Mouse (Mus musculus): ENCODE measurements around the gene Nt5c. TPM values are rescaled to one million over a fixed set of nuclear protein-coding genes. Genes with fewer than 3 reads are reported as not detected.

Nt5c gene
- total and polyA plus RNA-seq, 3 experiments = 99.3 to 102 TPM; not detected in 1

DNA sequence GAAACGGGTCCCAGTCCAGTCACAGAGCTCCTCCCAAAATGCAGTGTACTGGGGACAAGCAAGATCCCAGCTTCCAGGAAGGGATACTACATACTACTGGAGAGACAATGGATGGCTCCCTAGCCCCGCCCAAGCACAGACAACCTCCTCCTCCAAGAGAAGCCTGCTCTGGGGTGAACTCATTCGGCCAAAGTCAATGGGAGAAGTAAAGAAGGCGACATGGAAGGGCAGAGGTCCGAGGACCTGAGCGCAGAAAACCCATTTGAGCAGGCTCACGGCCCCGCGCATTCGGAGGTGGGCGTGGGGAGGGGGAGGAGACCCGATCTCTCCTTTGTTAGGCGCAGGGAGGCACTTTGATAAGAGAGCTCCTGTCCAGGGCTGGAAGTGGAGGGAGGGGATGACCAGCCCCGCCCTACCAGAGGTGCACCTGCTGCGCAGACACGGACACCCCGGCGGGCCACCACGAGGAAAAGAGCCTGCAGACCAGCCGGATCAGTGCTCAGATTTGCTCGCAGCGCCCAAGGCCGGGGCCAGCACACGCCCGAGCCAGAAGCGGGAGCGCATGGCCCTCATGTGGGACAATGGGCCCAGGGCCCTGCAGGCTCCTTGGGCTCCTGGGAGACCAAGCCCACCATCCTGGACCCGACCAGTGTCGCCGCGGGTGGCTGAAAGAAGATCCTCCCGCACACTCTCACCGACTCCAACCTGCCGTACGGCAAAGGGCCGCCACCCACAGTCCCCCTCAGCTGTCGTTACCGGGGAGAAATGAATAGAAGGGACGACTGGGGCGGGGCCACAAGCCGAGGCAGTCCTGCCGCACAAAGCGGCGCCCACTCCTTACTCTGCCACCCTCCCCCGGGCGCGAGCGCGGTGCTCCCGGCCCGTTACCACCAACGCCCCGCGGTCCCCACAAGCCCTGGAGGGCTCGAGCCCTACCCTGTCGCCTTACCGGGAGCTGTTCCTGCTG lies 21.9 kb upstream of the Nt5c start:
- H3K27ac ChIP-seq (ENCODE audit: control insufficient read depth, low read depth, low read length) = peak overlapping the region; percentile 86
- H3K27me3 ChIP-seq (ENCODE audit: control insufficient read depth in 1 of 2, insufficient read depth in 2 of 2, low read length in 2 of 2) = no peaks in the 10 kb centered on the region
- H3K4me3 ChIP-seq (ENCODE audit: control insufficient read depth in 1 of 2, insufficient read depth in 1 of 2, low read depth in 2 of 2, low read length in 2 of 2) = peak overlapping the region; percentile 78 to 96
- peak overlapping the region; percentile 96 for H3K9ac ChIP-seq (ENCODE audit: control insufficient read depth, low read depth, low read length, poor library complexity, severe bottlenecking)
- TF ChIP-seq MAZ (IDR thresholded peaks at IDR 0.05; ENCODE audit: low read depth, low read length) (peak; percentile 44; the same call in 1 of the 2 replicates), MYB (IDR thresholded peaks at IDR 0.05; ENCODE audit: low read depth, low read length) (no peak), HCFC1 (IDR thresholded peaks at IDR 0.05; ENCODE audit: low read depth, low read length) (no peak), KAT2A (conservative IDR thresholded peaks at IDR 0.05; ENCODE audit: low read depth, low read length) (no peak), BHLHE40 (IDR thresholded peaks at IDR 0.05; ENCODE audit: borderline replicate concordance, low read depth, low read length) (no peak), MAX (IDR thresholded peaks at IDR 0.05; ENCODE audit: low read length) (peak; percentile 37; the same call in 1 of the 2 replicates), NRF1 (IDR thresholded peaks at IDR 0.05; ENCODE audit: insufficient read depth, low read depth, low read length, poor library complexity, severe bottlenecking) (peak; percentile 33; the same call in 1 of the 2 replicates), POLR2AphosphoS2 (IDR thresholded peaks at IDR 0.05; ENCODE audit: low read length) (peak; percentile 14; the same call in 1 of the 2 replicates), ZC3H11A (IDR thresholded peaks at IDR 0.05; ENCODE audit: low read depth, low read length) (no peak)
- no peaks in the 10 kb centered on the region for H3K9me3 ChIP-seq (replicated peaks; ENCODE audit: insufficient read depth, low read length)
- DNase-seq (ENCODE audit: low read depth, low spot score) = peak; percentile 72
- H3K36me3 ChIP-seq (ENCODE audit: control insufficient read depth in 1 of 2, insufficient read depth in 2 of 2, low read length in 2 of 2) = peaks cover 4 to 38% of the 10 kb centered on the region in 2 experiments; a peak in 3 of 4 replicates
- H3K4me1 ChIP-seq (ENCODE audit: control insufficient read depth in 1 of 2, insufficient read depth in 2 of 2, low read length in 2 of 2) = peaks cover 29 to 40% of the 10 kb centered on the region in 2 experiments
- H3K79me2 ChIP-seq (ENCODE audit: control insufficient read depth, insufficient read depth, low read length, poor library complexity) = peaks cover 55% of the 10 kb centered on the region

DNA sequence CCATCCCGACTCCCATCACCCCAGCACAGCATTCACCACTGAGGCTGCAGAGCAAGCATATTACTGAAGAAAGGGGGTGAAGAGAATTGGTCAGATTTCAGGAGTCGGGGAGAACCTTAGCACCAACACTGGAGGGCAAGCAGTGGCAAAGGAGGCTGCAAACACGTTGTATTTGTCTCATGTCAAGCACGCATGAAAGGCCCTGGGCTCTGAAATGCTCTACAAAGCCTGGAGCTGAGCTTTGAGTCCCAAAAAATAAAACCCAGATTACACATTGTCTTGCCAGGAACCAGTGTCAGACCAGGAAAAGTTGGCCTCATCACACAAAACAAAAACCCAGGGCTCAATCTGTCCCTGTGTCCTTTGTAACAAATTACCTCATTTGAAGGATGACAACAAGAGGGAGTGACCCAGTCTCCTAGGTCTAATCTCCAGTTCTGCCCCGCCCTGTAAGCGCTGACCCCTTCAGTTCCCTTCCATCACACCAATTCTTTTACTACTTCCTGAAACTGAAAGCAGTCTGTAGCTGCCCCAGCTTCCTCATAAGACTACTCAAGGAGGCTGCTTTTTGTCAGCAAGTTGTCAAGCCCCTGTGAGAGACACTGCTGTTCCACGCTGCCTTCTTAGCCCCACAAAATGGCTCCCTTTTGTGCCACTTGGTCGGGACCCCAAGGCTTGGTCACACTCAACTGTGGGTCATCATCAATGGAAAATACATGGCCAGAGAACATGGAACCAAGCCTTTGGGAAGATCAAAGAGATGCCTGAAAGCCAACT lies 20.9 kb upstream of the Nt5c start:
- Histone ChIP-seq H3K4me1 (ENCODE audit: control insufficient read depth in 1 of 2, insufficient read depth in 2 of 2, low read length in 2 of 2) (peaks cover 37 to 49% of the 10 kb centered on the region in 2 experiments), H3K4me3 (ENCODE audit: control insufficient read depth in 1 of 2, insufficient read depth in 1 of 2, low read depth in 2 of 2, low read length in 2 of 2) (peak overlapping the region; percentile 78 to 96), H3K27ac (ENCODE audit: control insufficient read depth, low read depth, low read length) (peak overlapping the region; percentile 86), H3K9ac (ENCODE audit: control insufficient read depth, low read depth, low read length, poor library complexity, severe bottlenecking) (peak overlapping the region; percentile 96), H3K79me2 (ENCODE audit: control insufficient read depth, insufficient read depth, low read length, poor library complexity) (peaks cover 64% of the 10 kb centered on the region), H3K36me3 (ENCODE audit: control insufficient read depth in 1 of 2, insufficient read depth in 2 of 2, low read length in 2 of 2) (peaks cover 4 to 47% of the 10 kb centered on the region in 2 experiments; a peak in 3 of 4 replicates), H3K27me3 (ENCODE audit: control insufficient read depth in 1 of 2, insufficient read depth in 2 of 2, low read length in 2 of 2) (no peaks in the 10 kb centered on the region), H3K9me3 (replicated peaks; ENCODE audit: insufficient read depth, low read length) (no peaks in the 10 kb centered on the region)
- peak; percentile 93 for DNase-seq (ENCODE audit: low read depth, low spot score)
- TF ChIP-seq HCFC1 (IDR thresholded peaks at IDR 0.05; ENCODE audit: low read depth, low read length) (peak; percentile 67; the same call in 1 of the 2 replicates), ELF1 (IDR thresholded peaks at IDR 0.05; ENCODE audit: low read depth, low read length) (peak; percentile 82), USF1 (IDR thresholded peaks at IDR 0.05; ENCODE audit: low read depth, low read length) (no peak), CHD2 (IDR thresholded peaks at IDR 0.05; ENCODE audit: low read length) (no peak), MAZ (IDR thresholded peaks at IDR 0.05; ENCODE audit: low read depth, low read length) (peak; percentile 65; the same call in 1 of the 2 replicates), MYC (IDR thresholded peaks at IDR 0.05; ENCODE audit: low read depth, low read length) (no peak), ZMIZ1 (IDR thresholded peaks at IDR 0.05; ENCODE audit: low read depth, low read length) (no peak), MAFK (IDR thresholded peaks at IDR 0.05; ENCODE audit: borderline replicate concordance, low read depth, low read length) (0 out of 2 replicates have a peak, but pooled peaks have one; percentile 13), MAX (IDR thresholded peaks at IDR 0.05; ENCODE audit: low read length) (peak; percentile 75), MXI1 (IDR thresholded peaks at IDR 0.05; ENCODE audit: low read depth, low read length) (peak; percentile 90), RAD21 (IDR thresholded peaks at IDR 0.05; ENCODE audit: low read depth, low read length) (no peak), TBP (IDR thresholded peaks at IDR 0.05; ENCODE audit: low read depth, low read length) (peak; percentile 81), ETS1 (IDR thresholded peaks at IDR 0.05; ENCODE audit: low read depth, low read length) (peak; percentile 71; the same call in 1 of the 2 replicates), POLR2AphosphoS5 (IDR thresholded peaks at IDR 0.05; ENCODE audit: borderline replicate concordance, low read depth, low read length) (no peak), CHD1 (IDR thresholded peaks at IDR 0.05; ENCODE audit: low read depth, low read length) (no peak; the same call in 1 of the 2 replicates), SMC3 (IDR thresholded peaks at IDR 0.05; ENCODE audit: low read depth, low read length) (no peak; the same call in 1 of the 2 replicates), ZC3H11A (IDR thresholded peaks at IDR 0.05; ENCODE audit: low read depth, low read length) (no peak), TCF12 (IDR thresholded peaks at IDR 0.05; ENCODE audit: low read depth, low read length) (peak; percentile 61), POLR2A (IDR thresholded peaks at IDR 0.05; ENCODE audit: control insufficient read depth in 1 of 2, insufficient read depth in 1 of 2, low read depth in 1 of 2, low read length in 2 of 2, poor library complexity in 1 of 2) (peak; percentile 31 to 43; a peak in 2 of 4 replicates), ZNF384 (IDR thresholded peaks at IDR 0.05; ENCODE audit: low read depth, low read length) (no peak), MYB (IDR thresholded peaks at IDR 0.05; ENCODE audit: low read depth, low read length) (no peak), UBTF (IDR thresholded peaks at IDR 0.05; ENCODE audit: borderline replicate concordance, insufficient read depth, low read depth, low read length) (no peak)

Measured in MEL (cell line).